Mouse (Mus musculus) liver, adult (tissue): Measurements from ENCODE around the gene Pbsn.
"Not testable (repeated sequence)": the region's sequence is repeated elsewhere in the genome, so short reads cannot be mapped to it uniquely, and the experiment has no call there.

Experiments
- GATA4 ChIP-seq: IDR thresholded peaks from 2 replicates; pipeline ENCODE4 v1.6.1; 2014; ENCODE audit warnings: mild to moderate bottlenecking, low read length; ENCODE audit not compliant: insufficient replicate concordance

Pbsn gene

GRCm38 (mm10) chrX:77853523-77853922 lies at the start of gene Pbsn:
TSS of gene Pbsn (minus strand) at chrX:77853623.
- no peak for TF ChIP-seq GATA4

- TF ChIP-seq GATA4 = not testable (repeated sequence)
These were observed 11.0 kb upstream of the Pbsn start, which contains the start of gene Gm14744 for GRCm38 (mm10) chrX:77864458-77864857. TSS of gene Gm14744 (plus strand) at chrX:77864758.

GRCm38 (mm10) chrX:77812031-77812430 lies 41.4 kb downstream of the Pbsn start:
- TF ChIP-seq GATA4 = no peak

DNA sequence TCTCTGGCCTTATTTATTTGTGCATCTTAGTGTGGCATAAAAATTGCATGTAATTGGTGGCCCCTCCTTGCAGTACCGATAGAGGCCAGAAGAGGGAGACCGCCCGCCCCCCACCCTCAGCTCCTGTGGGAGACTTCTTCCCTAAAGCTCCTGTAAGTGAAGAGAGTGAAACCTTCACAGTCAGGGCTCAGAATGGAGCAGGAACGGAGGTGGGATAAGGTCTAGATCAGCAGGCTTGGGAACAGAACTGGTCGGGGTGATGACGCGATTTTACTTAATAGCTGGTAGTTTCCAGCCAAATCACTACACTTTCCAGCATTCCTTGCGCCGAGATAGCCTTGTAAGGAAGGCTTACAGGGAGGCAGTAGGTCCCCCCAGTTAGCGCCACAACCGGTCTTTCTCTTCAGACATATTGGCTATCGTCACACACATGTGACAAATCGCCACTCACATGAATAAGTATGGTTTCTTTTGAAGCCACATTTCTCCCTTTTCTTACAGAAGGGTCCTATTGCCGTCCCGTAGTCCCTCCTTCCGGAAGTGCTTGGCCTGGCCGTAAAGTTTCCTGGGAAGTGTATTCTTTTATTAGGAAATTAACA lies 42.7 kb downstream of the Pbsn start:
- TF ChIP-seq GATA4 = peak; percentile 84; the same call in 1 of the 2 replicates

DNA sequence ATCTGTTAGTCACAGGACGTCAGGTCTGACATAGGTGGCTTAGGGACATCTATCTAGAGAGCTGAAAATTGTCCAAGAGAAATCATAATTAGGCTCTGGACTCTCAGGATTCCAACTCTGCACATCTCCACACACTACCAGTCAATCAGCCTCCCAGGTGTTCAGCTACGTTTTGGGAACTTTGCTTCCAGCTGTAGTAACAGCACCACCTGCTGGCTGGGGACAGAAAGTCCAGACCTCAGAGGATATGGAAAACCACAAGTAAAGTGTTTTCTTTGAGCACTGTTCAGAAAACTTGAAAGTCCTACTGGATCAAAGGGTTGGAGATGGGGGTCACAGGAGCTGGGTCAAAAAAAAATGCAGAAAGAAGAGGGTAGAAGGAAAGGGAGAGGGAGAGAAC lies 44.8 kb downstream of the Pbsn start:
- no peak for TF ChIP-seq GATA4

GRCm38 (mm10) chrX:77802293-77802692 lies 51.1 kb downstream of the Pbsn start:
- TF ChIP-seq GATA4 = no peak

- TF ChIP-seq GATA4 = no peak
These were observed 51.9 kb downstream of the Pbsn start for GRCm38 (mm10) chrX:77801543-77801942.

DNA sequence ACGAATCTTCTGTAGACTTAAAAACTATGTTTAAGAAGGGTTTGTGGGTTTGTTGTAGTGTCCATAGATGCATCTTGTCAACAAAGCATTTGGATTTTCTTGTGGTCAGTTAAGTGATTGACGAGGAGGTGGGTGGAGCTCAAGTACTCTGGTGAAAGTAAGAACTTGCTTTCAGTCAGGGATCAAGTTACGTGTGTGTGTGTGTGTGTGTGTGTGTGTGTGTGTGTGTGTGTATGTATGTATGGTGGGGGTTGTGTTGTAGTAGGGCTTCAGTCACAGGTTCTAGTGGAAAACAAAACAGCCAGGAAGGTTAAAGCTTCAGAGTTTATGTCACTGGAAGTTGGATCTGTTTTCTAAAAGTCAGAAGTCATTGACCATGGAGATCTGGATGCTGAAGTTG lies 53.9 kb downstream of the Pbsn start:
- TF ChIP-seq GATA4 = no peak

DNA sequence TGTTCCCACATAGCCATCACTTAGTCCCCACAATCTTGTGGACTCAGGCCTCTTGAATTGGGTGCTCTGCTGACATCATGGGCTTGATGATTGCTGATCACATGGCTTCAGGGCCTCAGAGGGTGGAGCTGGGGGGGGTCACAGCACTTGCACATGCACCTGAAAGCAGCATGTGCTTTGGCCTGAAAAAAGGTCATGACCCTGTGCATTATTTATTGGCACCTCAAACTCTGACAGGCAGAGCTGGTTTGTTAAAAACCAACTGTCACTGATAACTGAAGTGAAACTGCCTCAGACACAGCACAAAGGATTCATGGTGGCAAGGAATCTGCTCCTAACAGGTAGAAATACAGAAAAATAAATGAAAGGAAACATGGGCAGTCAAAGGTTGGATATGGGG lies 55.6 kb downstream of the Pbsn start:
- no peak for TF ChIP-seq GATA4

GRCm38 (mm10) chrX:77796916-77797315 lies 56.5 kb downstream of the Pbsn start:
- TF ChIP-seq GATA4 = no peak

- TF ChIP-seq GATA4 = no peak
These were observed 57.1 kb downstream of the Pbsn start, which contains the start of gene Prkx for GRCm38 (mm10) chrX:77796238-77796835. TSS of gene Prkx (minus strand) at chrX:77796278.

DNA sequence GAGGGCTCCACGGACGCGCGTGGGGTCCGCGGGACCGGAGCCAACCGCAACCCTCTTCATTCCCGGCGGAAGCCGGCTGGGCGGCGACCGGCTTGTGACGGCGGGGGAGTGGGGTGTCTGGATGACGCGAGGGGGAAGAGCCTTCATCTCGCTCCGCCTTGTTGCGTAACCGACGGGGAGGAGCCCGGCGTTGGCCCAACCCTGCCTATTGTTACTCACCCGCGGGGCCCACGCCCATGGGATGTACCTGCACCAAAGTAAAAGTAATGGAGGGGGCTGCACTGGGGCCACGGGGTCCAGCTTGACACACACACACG lies 57.6 kb downstream of the Pbsn start:
- no peak for TF ChIP-seq GATA4

DNA sequence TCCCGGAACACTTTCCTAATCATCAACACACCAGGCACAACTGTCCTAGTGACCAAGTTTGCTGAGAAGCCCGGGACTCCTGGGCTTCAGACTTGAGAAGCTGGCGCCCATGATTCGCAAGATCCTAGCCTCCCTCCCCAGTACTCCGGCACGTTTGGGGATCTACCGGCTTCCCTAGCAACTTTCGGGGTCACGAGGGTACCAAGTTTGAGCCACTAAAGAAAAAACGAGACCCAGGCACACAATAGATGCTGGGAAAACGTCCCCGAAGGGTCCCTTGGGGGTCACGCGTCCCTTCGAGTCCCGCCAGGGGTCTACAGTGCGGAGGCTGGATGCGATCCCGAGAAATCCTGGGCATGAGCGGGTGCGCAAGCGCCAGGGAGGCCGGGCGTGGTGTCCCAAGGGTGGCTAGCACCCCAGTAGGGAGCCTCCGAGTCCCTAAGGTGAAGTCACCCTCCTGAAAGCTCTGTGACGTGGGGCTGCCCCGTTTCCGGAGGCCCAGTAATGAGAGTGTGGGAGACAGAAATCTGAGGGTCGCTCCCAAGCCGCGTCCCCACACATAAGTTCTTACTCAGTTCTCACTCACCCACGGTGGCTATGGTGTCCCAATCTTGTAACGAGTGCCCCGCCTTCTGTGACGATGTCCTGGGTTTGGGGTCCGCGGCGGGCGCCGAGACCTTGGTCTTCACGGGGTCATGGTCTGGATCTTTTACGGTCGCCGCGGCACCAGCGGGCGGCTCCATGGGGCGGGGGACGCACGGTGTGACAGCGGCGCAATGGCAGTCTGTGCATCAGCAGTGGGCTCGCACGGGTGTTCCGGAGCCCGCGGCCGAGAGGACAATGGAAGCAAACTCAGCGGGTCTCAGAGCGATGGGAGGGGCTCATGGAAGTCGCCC lies 58.2 kb downstream of the Pbsn start:
- no peak for TF ChIP-seq GATA4

DNA sequence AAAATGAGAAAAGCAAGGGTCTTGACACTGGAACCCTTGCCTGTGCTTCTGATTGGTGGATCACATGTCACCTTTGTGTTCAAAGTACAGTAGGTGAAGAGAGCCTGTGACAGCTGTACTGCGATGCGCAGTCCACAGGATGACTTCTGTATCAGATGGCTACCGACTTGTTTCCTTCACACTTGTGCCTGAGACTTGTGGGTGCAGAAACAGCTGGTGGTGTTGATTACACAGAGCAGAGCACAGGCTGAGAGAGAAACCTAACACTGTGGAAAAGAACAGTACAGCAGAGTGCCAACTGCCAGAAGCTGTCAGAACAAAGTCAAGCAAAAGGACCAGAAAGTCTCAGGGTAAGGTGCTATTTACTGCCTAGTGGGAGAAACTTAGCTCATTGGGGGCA lies 64.7 kb downstream of the Pbsn start:
- no peak for TF ChIP-seq GATA4
